Mouse (Mus musculus): ENCODE data around the gene Phtf2. TPM values are rescaled to one million over a fixed set of nuclear protein-coding genes. Genes with fewer than 3 reads are reported as not detected.

Gene Phtf2
- polyA plus RNA-seq, 1 experiment, result 10.2 TPM

- no peak for DNase-seq
- Histone ChIP-seq H3K4me1 (ENCODE audit: control insufficient read depth, insufficient read depth, low read length) (peaks cover 5% of the 10 kb centered on the region), H3K27ac (ENCODE audit: insufficient read depth, low read length) (no peak overlapping the region), H3K4me3 (replicated peaks; ENCODE audit: insufficient read depth, low read depth, low read length) (no peak overlapping the region), H3K27me3 (ENCODE audit: control insufficient read depth, insufficient read depth, low read length) (no peaks in the 10 kb centered on the region)
- 98% methylated on average over 4 of the region's 4 CpGs for WGBS
- TF ChIP-seq POLR2A (IDR thresholded peaks at IDR 0.05; ENCODE audit: borderline replicate concordance, insufficient read depth, low read length) (no peak), CTCF (IDR thresholded peaks at IDR 0.05; ENCODE audit: borderline replicate concordance, insufficient read depth, low read depth, low read length) (no peak)
Observed at GRCm38 (mm10) chr5:20918967-20919366, 37.0 kb upstream of the Phtf2 start.

- TF ChIP-seq POLR2A (IDR thresholded peaks at IDR 0.05; ENCODE audit: borderline replicate concordance, insufficient read depth, low read length) (no peak), CTCF (IDR thresholded peaks at IDR 0.05; ENCODE audit: borderline replicate concordance, insufficient read depth, low read depth, low read length) (peak; percentile 49; the same call in 1 of the 2 replicates)
Observed at GRCm38 (mm10) chr5:20913372-20914275, 31.7 kb upstream of the Phtf2 start.

GRCm38 (mm10) chr5:20911741-20912140 lies 29.8 kb upstream of the Phtf2 start:
- Histone ChIP-seq H3K4me3 (replicated peaks; ENCODE audit: insufficient read depth, low read depth, low read length) (no peak overlapping the region), H3K27ac (ENCODE audit: insufficient read depth, low read length) (no peak overlapping the region), H3K27me3 (ENCODE audit: control insufficient read depth, insufficient read depth, low read length) (no peaks in the 10 kb centered on the region), H3K4me1 (ENCODE audit: control insufficient read depth, insufficient read depth, low read length) (no peaks in the 10 kb centered on the region)
- TF ChIP-seq POLR2A (IDR thresholded peaks at IDR 0.05; ENCODE audit: borderline replicate concordance, insufficient read depth, low read length) (no peak), CTCF (IDR thresholded peaks at IDR 0.05; ENCODE audit: borderline replicate concordance, insufficient read depth, low read depth, low read length) (no peak)
- WGBS, result 84% methylated on average over 2 of the region's 2 CpGs
- no peak for DNase-seq

More at GRCm38 (mm10) chr5:20913372-20914275, 31.7 kb upstream of the Phtf2 start:
- H3K4me3 ChIP-seq (replicated peaks; ENCODE audit: insufficient read depth, low read depth, low read length), result no peak overlapping the region
- H3K4me1 ChIP-seq (ENCODE audit: control insufficient read depth, insufficient read depth, low read length), result peaks cover 5% of the 10 kb centered on the region
- H3K27me3 ChIP-seq (ENCODE audit: control insufficient read depth, insufficient read depth, low read length), result no peaks in the 10 kb centered on the region
- H3K27ac ChIP-seq (ENCODE audit: insufficient read depth, low read length), result no peak overlapping the region
- DNase-seq, result peak; percentile 63 to 75
- 59% methylated on average over 11 of the region's 11 CpGs for WGBS

GRCm38 (mm10) chr5:20906191-20906590 lies 24.3 kb upstream of the Phtf2 start:
- Histone ChIP-seq H3K4me3 (replicated peaks; ENCODE audit: insufficient read depth, low read depth, low read length) (no peak overlapping the region), H3K27ac (ENCODE audit: insufficient read depth, low read length) (no peak overlapping the region), H3K27me3 (ENCODE audit: control insufficient read depth, insufficient read depth, low read length) (no peaks in the 10 kb centered on the region), H3K4me1 (ENCODE audit: control insufficient read depth, insufficient read depth, low read length) (no peaks in the 10 kb centered on the region)
- TF ChIP-seq POLR2A (IDR thresholded peaks at IDR 0.05; ENCODE audit: borderline replicate concordance, insufficient read depth, low read length), result no peak
- no peak for TF ChIP-seq CTCF (IDR thresholded peaks at IDR 0.05; ENCODE audit: borderline replicate concordance, insufficient read depth, low read depth, low read length)
- DNase-seq, result no peak
- 97% methylated on average over 7 of the region's 7 CpGs for WGBS

GRCm38 (mm10) chr5:20905437-20905836 lies 23.5 kb upstream of the Phtf2 start:
- DNase-seq, result no peak
- H3K27me3 ChIP-seq (ENCODE audit: control insufficient read depth, insufficient read depth, low read length), result no peaks in the 10 kb centered on the region
- no peak overlapping the region for H3K4me3 ChIP-seq (replicated peaks; ENCODE audit: insufficient read depth, low read depth, low read length)
- 92% methylated on average over 2 of the region's 2 CpGs for WGBS
- TF ChIP-seq POLR2A (IDR thresholded peaks at IDR 0.05; ENCODE audit: borderline replicate concordance, insufficient read depth, low read length), result no peak
- TF ChIP-seq CTCF (IDR thresholded peaks at IDR 0.05; ENCODE audit: borderline replicate concordance, insufficient read depth, low read depth, low read length), result no peak
- no peak overlapping the region for H3K27ac ChIP-seq (ENCODE audit: insufficient read depth, low read length)
- no peaks in the 10 kb centered on the region for H3K4me1 ChIP-seq (ENCODE audit: control insufficient read depth, insufficient read depth, low read length)

- Histone ChIP-seq H3K27me3 (ENCODE audit: control insufficient read depth, insufficient read depth, low read length) (no peaks in the 10 kb centered on the region), H3K4me3 (replicated peaks; ENCODE audit: insufficient read depth, low read depth, low read length) (no peak overlapping the region), H3K4me1 (ENCODE audit: control insufficient read depth, insufficient read depth, low read length) (no peaks in the 10 kb centered on the region), H3K27ac (ENCODE audit: insufficient read depth, low read length) (no peak overlapping the region)
- TF ChIP-seq CTCF (IDR thresholded peaks at IDR 0.05; ENCODE audit: borderline replicate concordance, insufficient read depth, low read depth, low read length) (no peak), POLR2A (IDR thresholded peaks at IDR 0.05; ENCODE audit: borderline replicate concordance, insufficient read depth, low read length) (no peak)
- DNase-seq, result no peak
- WGBS, result 90% methylated on average over 2 of the region's 2 CpGs
Observed at GRCm38 (mm10) chr5:20904647-20905046, 22.7 kb upstream of the Phtf2 start.

- H3K4me3 ChIP-seq (replicated peaks; ENCODE audit: insufficient read depth, low read depth, low read length), result no peak overlapping the region
- H3K27me3 ChIP-seq (ENCODE audit: control insufficient read depth, insufficient read depth, low read length), result no peaks in the 10 kb centered on the region
- H3K4me1 ChIP-seq (ENCODE audit: control insufficient read depth, insufficient read depth, low read length), result no peaks in the 10 kb centered on the region
- WGBS, result 92% methylated on average over 2 of the region's 2 CpGs
- TF ChIP-seq POLR2A (IDR thresholded peaks at IDR 0.05; ENCODE audit: borderline replicate concordance, insufficient read depth, low read length) (no peak), CTCF (IDR thresholded peaks at IDR 0.05; ENCODE audit: borderline replicate concordance, insufficient read depth, low read depth, low read length) (no peak)
- no peak overlapping the region for H3K27ac ChIP-seq (ENCODE audit: insufficient read depth, low read length)
- no peak for DNase-seq
Observed at GRCm38 (mm10) chr5:20897446-20898167, 15.7 kb upstream of the Phtf2 start.

Measured in cerebellum, adult 2 months (tissue).